Mouse (Mus musculus) midbrain, embryonic 13.5 days (tissue): ENCODE measurements around the gene Psmb11. TPM values are rescaled to one million over a fixed set of nuclear protein-coding genes. Genes with fewer than 3 reads are reported as not detected.

Experiments used
- ATAC-seq: fragments of 200-750 bp; cut with Nextera tagmentation; 2 replicates; pipeline ENCODE4 v1.8.0; 2017; ENCODE audit warnings: mild to moderate bottlenecking, moderate TSS enrichment, moderate library complexity
- H3K27ac ChIP-seq: fragments of 300-500 bp; sonication (generic); 2 replicates; pipeline ENCODE4 v1.5.1; 2015; ENCODE audit warnings: inconsistent platforms, mild to moderate bottlenecking, moderate library complexity
- H3K27me3 ChIP-seq: fragments of 300-500 bp; sonication (generic); 2 replicates; pipeline ENCODE4 v1.6.1; 2015; ENCODE audit warnings: mild to moderate bottlenecking, inconsistent platforms
- H3K36me3 ChIP-seq: fragments of 300-500 bp; sonication (generic); 2 replicates; pipeline ENCODE4 v1.6.1; 2015; ENCODE audit warnings: mild to moderate bottlenecking, inconsistent platforms
- H3K4me1 ChIP-seq: fragments of 300-500 bp; sonication (generic); replicated peaks from 2 replicates; pipeline ENCODE4 v1.6.1; 2015; ENCODE audit warnings: inconsistent platforms
- H3K4me2 ChIP-seq: fragments of 300-500 bp; sonication (generic); replicated peaks from 2 replicates; pipeline ENCODE4 v1.6.1; 2015; ENCODE audit warnings: moderate library complexity, mild to moderate bottlenecking, inconsistent platforms
- H3K4me3 ChIP-seq: fragments of 300-500 bp; sonication (generic); replicated peaks from 2 replicates; pipeline ENCODE4 v1.5.1; 2015; ENCODE audit warnings: mild to moderate bottlenecking, inconsistent platforms
- H3K9ac ChIP-seq: fragments of 300-500 bp; sonication (generic); replicated peaks from 2 replicates; pipeline ENCODE4 v1.6.1; 2015; ENCODE audit warnings: mild to moderate bottlenecking, inconsistent platforms
- H3K9me3 ChIP-seq: fragments of 300-500 bp; sonication (generic); 2 replicates; pipeline ENCODE4 v1.6.1; 2016; ENCODE audit warnings: mild to moderate bottlenecking, inconsistent platforms
- WGBS: fragments of 180-500 bp; shearing (Covaris S2); methylation state at CpG from one replicate; pipeline ENCODE4 v1.1.7; 2015; 5-methylcytosine and 5-hydroxymethylcytosine counted together
- polyA plus RNA-seq: library from polyadenylated mRNA; unstranded; fragments of >200 nt; fragmentation: Nextera tagmentation; extraction: Ambion mirVana; gene quantifications from 2 replicates; pipeline ENCODE4 v1.2.1, GENCODE M21; 2015

The Psmb11 gene
- polyA plus RNA-seq, 1 experiment from 2014 or later: not detected

DNA sequence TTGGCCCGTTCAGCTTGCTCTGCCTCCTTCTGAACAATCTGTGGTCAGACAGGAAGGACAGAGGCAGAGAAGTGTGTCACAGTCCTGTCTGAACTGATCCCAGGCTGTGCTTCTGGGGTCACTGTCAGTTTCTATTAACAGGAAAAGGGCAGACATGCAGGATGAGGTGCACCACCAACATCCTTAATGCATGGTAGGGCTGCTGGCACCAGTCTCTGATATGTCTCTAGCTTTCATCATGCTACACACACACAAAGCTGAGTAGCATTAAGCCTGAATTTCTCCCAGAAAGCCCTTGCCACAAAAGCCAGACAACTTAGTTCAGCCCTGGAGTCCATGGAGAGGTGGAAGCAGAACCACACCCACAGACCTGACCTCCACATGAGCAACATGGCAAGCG lies 21.8 kb downstream of the Psmb11 start:
- Histone ChIP-seq H3K4me2 (no peak overlapping the region), H3K27ac (peak overlapping the region; percentile 11; the same call in 1 of the 2 replicates), H3K36me3 (peaks cover 69% of the 10 kb centered on the region), H3K9me3 (no peaks in the 10 kb centered on the region), H3K4me1 (peaks cover 35% of the 10 kb centered on the region), H3K9ac (no peak overlapping the region), H3K4me3 (no peak overlapping the region), H3K27me3 (no peaks in the 10 kb centered on the region)
- WGBS: 84% methylated on average over 2 of the region's 2 CpGs
- ATAC-seq: no peak

DNA sequence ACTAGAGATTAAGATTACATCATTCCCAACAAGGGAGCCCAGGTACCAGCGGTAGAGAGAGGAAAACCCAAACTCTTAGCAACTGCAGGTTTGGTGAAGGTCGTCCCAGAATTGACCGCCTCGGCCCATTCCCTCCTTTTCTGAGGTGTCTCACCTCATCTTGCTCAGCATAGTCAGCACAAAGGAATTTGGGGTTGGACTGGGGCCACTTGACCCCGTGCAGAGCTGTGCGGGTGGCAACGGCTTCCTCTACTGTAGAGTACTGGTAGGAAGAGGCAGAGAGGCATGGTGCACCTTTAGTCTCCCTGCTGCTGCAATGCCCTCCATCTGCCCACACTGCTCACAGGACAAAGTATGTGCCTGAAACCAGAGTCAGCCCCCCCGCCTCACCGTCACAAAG lies 23.1 kb downstream of the Psmb11 start:
- 95% methylated on average over 9 of the region's 9 CpGs for WGBS
- no peaks in the 10 kb centered on the region for H3K9me3 ChIP-seq
- ATAC-seq: no peak
- H3K9ac ChIP-seq: no peak overlapping the region
- no peak overlapping the region for H3K27ac ChIP-seq
- H3K36me3 ChIP-seq: peaks cover 71% of the 10 kb centered on the region
- peaks cover 33% of the 10 kb centered on the region for H3K4me1 ChIP-seq
- H3K27me3 ChIP-seq: no peaks in the 10 kb centered on the region
- no peak overlapping the region for H3K4me3 ChIP-seq
- H3K4me2 ChIP-seq: no peak overlapping the region

DNA sequence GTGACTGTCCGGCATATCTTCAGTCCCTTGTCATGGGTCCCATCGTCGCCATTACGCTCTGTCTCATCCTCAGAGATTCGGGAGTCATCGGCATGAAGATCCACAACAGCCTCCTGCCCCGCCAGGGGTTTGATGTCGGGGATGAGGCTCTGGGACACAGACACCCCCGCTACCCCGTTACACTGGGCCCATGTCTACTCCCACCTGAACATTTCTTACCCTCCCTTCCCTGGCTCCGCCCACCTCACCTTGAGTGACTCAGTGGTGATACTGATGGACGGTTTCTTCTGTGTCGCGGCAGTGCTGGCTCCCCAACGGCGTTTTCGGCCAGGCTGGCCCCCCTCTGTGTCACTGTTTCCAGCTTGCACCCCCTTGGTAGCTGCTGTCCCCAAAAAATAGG lies 25.2 kb downstream of the Psmb11 start:
- no peak overlapping the region for H3K4me3 ChIP-seq
- H3K4me1 ChIP-seq: peaks cover 39% of the 10 kb centered on the region
- H3K4me2 ChIP-seq: no peak overlapping the region
- H3K27me3 ChIP-seq: no peaks in the 10 kb centered on the region
- H3K36me3 ChIP-seq: peaks cover 89% of the 10 kb centered on the region
- H3K9me3 ChIP-seq: no peaks in the 10 kb centered on the region
- 92% methylated on average over 17 of the region's 17 CpGs for WGBS
- H3K9ac ChIP-seq: no peak overlapping the region
- H3K27ac ChIP-seq: no peak overlapping the region
- no peak for ATAC-seq

DNA sequence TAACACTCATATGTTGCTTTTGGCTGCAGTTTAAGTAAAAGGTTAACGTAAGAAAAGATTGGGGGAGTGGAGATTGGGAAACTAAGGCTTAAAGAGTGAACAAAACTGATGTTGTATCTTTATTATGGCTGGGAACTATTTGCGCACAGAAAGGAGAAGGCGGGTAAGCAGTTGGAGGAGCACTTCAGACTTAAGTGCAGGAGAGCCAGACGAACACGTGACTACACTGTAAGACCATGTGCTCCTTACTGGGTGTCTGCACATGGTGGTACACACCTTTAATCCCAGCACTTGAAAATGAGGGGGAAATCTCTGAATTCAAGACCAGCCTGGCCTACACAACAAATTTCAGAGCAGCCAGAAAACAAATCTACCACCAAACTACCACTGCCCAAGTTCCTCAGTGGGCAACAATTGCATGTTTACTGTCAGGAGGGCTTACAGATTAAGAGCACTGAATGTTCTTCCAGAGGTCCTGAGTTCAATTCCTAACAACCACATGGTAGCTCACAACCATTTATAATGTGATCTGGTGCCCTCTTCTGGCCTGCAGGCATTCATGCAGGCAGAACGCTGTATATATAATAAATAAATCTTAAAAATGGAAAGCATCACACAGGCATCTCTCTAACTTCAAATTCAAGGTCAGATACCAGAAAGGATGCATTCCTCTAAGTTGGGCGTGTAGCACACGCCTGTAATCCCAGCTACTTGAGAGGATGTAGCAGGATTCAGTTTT lies 25.8 kb downstream of the Psmb11 start:
- Histone ChIP-seq H3K9me3 (no peaks in the 10 kb centered on the region), H3K4me3 (no peak overlapping the region), H3K9ac (no peak overlapping the region), H3K27ac (no peak overlapping the region), H3K4me2 (no peak overlapping the region), H3K36me3 (peaks cover 91% of the 10 kb centered on the region), H3K27me3 (no peaks in the 10 kb centered on the region), H3K4me1 (peaks cover 42% of the 10 kb centered on the region)
- WGBS: 97% methylated on average over 8 of the region's 8 CpGs
- no peak for ATAC-seq

DNA sequence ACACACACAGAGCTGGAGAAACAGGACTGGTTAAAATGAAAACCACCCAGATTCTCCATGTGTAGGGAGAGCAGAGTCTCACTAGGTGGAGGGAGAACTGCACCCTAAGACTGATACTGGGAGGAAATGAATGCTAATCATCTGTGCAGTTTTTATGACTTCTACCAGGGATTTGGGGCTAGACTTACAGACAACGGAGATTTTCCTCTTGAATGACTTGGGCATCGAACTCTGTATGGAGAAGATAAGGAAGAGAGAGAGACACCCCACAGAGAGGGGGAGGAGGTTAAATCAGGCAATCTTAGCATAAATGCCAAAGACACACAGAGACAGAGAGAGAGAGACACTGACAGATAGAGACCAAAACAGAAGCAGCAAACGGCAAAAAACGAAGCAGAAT lies 26.7 kb downstream of the Psmb11 start:
- WGBS: 62% methylated on average over 4 of the region's 4 CpGs

DNA sequence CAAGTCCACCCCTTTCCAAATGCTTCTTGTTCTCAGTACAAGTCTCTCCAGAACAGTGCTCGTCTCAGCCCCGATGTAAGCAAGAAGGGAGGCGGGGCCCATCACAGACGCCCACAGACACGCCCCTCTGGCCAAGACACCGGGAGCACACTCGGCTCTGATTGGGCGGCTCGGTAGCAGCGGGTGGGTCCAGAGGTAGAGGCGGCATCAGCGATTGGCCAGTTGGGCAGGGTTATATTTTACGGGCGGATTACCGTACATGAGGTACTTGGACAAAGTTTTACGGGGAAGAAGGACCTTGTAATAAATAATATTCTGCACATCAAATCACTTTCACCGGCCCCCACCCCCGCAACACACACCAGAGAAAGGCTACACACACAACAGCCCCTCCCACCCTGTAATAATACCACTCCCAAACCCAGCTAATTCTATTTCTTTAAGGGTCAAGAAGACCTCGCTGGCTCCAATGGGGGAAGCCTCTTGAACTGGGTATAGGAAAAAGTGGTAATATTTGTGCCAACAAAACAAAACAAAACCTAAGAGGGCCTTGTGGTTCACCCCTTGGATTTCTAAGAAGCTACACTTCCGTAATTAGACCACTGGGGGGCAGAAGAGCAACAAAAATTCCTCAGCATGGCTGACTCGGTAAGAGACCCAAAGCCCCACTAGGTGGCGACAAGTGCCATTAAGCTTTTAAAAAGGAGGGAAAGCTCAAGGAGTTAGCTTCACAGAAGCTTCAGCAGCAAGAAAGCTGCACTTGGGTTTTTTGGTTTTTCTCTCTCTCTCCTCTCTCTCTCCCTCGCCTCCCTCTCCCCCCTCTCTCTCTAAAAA lies 29.6 kb downstream of the Psmb11 start:
- H3K27ac ChIP-seq: no peak overlapping the region
- H3K4me1 ChIP-seq: peaks cover 56% of the 10 kb centered on the region
- H3K4me2 ChIP-seq: peak overlapping the region; percentile 94
- peaks cover 62% of the 10 kb centered on the region for H3K36me3 ChIP-seq
- ATAC-seq: peak; percentile 40
- no peak overlapping the region for H3K9ac ChIP-seq
- H3K9me3 ChIP-seq: no peaks in the 10 kb centered on the region
- no peaks in the 10 kb centered on the region for H3K27me3 ChIP-seq
- WGBS: 66% methylated on average over 23 of the region's 23 CpGs
- peak overlapping the region; percentile 70 for H3K4me3 ChIP-seq

More for the DNA sequence above, 26.7 kb downstream of the Psmb11 start:
- Histone ChIP-seq H3K27me3 (no peaks in the 10 kb centered on the region), H3K9ac (no peak overlapping the region), H3K36me3 (peaks cover 83% of the 10 kb centered on the region), H3K4me1 (peaks cover 47% of the 10 kb centered on the region), H3K9me3 (no peaks in the 10 kb centered on the region), H3K4me2 (no peak overlapping the region), H3K4me3 (no peak overlapping the region), H3K27ac (no peak overlapping the region)
- no peak for ATAC-seq

DNA sequence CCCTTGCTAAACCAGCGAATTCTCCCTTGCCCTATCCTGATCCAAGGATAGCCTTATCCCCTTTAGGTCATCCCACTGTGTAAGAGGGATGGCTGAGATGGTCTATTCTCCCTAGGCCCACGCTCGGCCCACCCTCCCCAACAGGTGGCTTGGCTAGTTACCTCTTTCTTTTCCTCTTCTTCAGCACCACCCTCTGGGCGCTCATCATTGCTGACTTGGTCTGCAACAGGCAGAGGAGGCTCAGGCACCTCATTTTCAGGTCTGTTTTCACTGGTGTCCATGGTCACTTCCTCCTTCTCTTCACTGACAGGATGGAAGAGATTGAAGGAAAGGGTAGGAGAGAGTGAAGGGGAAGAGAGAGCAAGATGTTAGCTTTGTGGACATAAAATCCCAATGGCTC lies 30.3 kb downstream of the Psmb11 start:
- peak overlapping the region; percentile 94 for H3K4me2 ChIP-seq
- 0 out of 2 replicates have a peak, but pooled peaks have one; percentile 37 for ATAC-seq
- H3K9ac ChIP-seq: no peak overlapping the region
- peak overlapping the region; percentile 49 for H3K27ac ChIP-seq
- H3K27me3 ChIP-seq: no peaks in the 10 kb centered on the region
- no peaks in the 10 kb centered on the region for H3K9me3 ChIP-seq
- H3K36me3 ChIP-seq: peaks cover 62% of the 10 kb centered on the region
- 84% methylated on average over 4 of the region's 4 CpGs for WGBS
- H3K4me1 ChIP-seq: peaks cover 56% of the 10 kb centered on the region
- H3K4me3 ChIP-seq: peak overlapping the region; percentile 70

DNA sequence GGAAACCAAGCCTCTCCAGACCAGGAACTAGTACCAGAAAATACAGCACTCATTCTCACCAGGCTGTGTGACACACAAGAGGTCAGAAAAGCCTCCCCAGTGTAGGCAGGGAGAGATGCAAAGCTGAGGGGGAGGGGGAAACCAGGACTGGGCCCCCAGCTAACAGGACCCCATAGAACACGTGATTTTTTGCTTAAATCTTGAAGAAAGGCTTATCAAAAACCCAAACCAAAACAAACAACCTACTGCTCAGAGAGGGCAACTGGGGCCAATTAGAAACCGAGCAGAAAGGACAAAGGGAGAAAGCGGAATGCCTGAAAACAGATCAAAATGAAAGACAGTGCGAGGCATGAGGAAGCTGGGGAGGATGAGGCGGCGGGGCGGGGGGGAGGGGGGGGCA lies 31.6 kb downstream of the Psmb11 start:
- peak overlapping the region; percentile 90 for H3K9ac ChIP-seq
- no peaks in the 10 kb centered on the region for H3K9me3 ChIP-seq
- 0% methylated on average over 7 of the region's 7 CpGs for WGBS
- peaks cover 55% of the 10 kb centered on the region for H3K4me1 ChIP-seq
- H3K27me3 ChIP-seq: no peaks in the 10 kb centered on the region
- peak overlapping the region; percentile 94 for H3K4me2 ChIP-seq
- peak overlapping the region; percentile 86 for H3K27ac ChIP-seq
- no peak for ATAC-seq
- peak overlapping the region; percentile 70 for H3K4me3 ChIP-seq
- H3K36me3 ChIP-seq: peaks cover 61% of the 10 kb centered on the region

DNA sequence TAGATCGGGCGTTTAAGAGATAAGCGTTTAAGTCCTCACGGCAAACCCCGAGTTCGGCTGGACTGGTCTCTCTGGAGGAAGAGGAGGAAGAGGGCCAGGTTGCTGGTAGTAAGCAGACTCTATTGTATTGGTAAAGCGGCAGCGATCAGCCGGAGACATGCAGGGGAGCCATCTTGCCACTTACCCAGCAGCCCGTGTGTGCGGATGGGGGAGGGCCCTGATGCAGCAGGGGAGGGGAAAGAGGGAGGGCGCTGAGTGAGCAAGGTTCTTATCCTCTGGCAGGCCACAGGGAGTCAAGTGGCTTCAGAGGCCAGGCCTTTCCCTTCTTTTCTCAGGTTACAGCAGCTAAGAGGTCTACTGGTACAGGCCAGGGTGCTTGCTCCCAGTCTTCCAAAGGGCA lies 32.3 kb downstream of the Psmb11 start:
- ATAC-seq: peak; percentile 90
- Histone ChIP-seq H3K4me1 (peaks cover 48% of the 10 kb centered on the region), H3K9ac (peak overlapping the region; percentile 90), H3K36me3 (peaks cover 61% of the 10 kb centered on the region), H3K4me2 (peak overlapping the region; percentile 94), H3K4me3 (peak overlapping the region; percentile 70), H3K27ac (peak overlapping the region; percentile 86), H3K27me3 (no peaks in the 10 kb centered on the region), H3K9me3 (no peaks in the 10 kb centered on the region)
- WGBS: 0% methylated on average over 12 of the region's 12 CpGs

DNA sequence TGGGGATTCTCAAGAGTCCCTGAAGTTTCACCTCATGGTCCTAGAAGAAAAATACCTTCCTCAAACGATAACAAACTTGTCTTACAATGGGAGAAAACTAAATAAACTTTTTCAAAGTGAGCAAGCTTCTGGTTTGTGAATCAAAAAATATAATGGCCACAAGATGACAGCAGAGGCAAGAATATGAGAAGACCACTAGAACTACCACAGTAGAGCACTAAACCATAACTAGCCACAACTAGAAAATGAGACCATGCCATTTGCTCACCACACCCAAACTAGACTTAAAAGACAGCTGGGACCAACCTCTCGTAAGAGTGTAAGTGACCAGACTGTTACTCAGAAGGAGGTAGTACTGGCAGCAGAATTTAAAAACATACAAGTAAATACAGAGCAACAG lies 38.8 kb downstream of the Psmb11 start:
- no peak overlapping the region for H3K27ac ChIP-seq

DNA sequence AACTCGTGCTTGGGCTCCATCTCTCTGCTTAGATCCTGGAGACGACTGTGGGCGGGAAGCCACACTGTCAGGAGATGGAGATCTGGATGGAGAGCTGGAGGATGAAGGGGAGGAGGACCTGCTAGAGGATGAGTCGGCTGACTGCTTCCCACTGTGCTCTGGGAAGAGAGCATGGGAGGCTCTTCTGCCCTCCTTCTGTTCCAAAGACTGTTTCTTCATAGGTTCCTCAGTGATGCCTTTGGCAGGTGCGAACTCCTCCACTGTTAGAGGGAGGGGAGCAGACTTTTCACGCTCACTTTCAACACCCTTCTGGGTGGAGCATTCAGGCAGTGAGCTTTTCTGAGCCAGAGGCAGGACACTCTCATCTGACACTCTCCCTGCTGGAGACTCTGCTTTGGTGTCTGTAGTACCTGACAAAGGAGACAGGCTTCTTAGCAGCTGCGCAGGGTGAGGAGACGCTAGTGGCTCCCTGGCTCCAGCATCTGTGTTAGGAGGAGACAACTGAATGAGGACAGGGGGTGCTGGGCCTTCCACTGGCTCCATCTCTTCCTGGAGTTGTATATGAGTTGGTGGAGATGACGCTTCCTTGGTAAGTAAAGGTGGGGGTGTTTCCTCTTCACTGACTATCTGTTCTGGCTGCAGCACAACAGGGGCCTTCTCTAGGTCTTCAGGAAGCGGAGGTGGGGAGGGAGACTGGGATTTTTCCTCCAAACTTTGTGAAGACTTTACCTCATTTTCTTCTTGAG lies 43.4 kb downstream of the Psmb11 start:
- H3K27me3 ChIP-seq: no peaks in the 10 kb centered on the region

More for the DNA sequence above, 38.8 kb downstream of the Psmb11 start:
- Histone ChIP-seq H3K36me3 (peaks cover 98% of the 10 kb centered on the region), H3K9me3 (no peaks in the 10 kb centered on the region), H3K9ac (no peak overlapping the region), H3K4me1 (no peaks in the 10 kb centered on the region), H3K27me3 (no peaks in the 10 kb centered on the region), H3K4me3 (no peak overlapping the region), H3K4me2 (no peak overlapping the region)
- no peak for ATAC-seq
- WGBS: 97% methylated on average over 2 of the region's 2 CpGs

DNA sequence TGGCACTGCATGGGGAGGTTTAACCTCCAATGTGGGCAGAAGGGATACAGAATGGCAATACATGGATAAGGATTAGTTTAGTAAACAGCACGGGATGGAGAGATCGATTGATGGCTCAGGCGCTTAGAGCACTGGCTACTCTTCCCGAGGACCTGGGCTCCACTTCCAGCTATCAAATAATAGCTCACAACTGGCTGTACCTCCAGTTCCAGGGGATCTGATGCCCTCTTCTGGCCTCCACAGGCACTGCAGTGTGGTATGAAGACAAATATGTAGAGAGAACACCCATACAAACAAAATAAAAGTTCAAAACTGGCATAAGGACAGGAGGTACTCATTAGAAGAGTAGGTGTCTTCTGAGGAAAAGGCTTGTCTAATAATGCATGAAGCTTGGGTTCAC lies 48.1 kb downstream of the Psmb11 start:
- Histone ChIP-seq H3K9ac (no peak overlapping the region), H3K4me2 (no peak overlapping the region), H3K4me1 (no peaks in the 10 kb centered on the region), H3K9me3 (no peaks in the 10 kb centered on the region), H3K36me3 (peaks cover 80% of the 10 kb centered on the region), H3K4me3 (no peak overlapping the region), H3K27ac (no peak overlapping the region), H3K27me3 (no peaks in the 10 kb centered on the region)
- 74% methylated on average over 4 of the region's 4 CpGs for WGBS
- ATAC-seq: no peak

More for the DNA sequence above, 43.4 kb downstream of the Psmb11 start:
- Histone ChIP-seq H3K27ac (no peak overlapping the region), H3K4me1 (no peaks in the 10 kb centered on the region), H3K36me3 (peaks cover 94% of the 10 kb centered on the region), H3K4me3 (no peak overlapping the region), H3K9me3 (no peaks in the 10 kb centered on the region), H3K4me2 (no peak overlapping the region), H3K9ac (no peak overlapping the region)
- ATAC-seq: no peak
- WGBS: 95% methylated on average over 10 of the region's 10 CpGs
